Mouse (Mus musculus) ovary, postnatal 14 days (tissue): ENCODE results near the gene Gpt2.
A peak's percentile ranks its signal among the peaks of the same experiment; 100 is the strongest.

ENCODE experiments used
- DNase-seq: peaks from one replicate; pipeline ENCODE4 v3.0.0; 2022; ENCODE audit warnings: low spot score

Gpt2 gene

DNA sequence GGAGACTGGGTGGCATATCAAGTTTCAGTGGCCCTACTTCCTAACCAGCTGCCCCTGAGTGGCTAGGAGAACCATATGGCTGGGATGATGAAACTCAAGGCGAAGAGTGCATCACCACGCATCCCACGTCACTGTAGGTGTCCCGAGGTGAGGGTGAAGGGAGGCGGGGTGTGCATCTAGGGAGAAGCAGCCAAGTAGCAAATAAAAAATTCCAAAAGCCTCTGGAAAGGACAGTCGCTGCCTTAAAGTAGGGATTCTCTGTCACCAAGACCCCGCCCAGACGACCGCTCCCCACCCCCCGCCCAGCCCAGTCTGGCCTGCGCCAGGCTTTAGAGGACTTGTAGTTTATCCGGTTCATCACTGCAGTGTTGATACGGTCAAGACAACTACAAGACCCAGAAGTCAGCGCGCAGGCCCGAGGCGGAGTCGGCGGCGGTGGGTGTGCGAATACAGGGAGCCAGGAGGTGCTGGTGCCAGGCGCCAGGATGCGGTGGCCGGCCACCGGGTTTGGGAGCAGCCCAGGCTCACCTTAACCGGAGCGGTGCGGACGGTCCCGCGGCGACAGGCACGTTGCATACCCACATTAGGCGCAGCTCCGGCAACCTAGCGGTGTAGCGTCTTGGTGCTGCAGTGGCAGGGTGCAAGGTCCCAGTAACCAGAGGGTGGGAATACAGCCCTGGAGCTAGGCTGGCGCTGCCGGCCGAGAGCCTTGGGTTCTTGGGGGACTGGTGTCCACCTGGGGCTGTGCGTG is at the start of gene Gpt2:
Gene Gpt2 (plus strand): TSS at position 452 of the 751 bp plus-strand sequence.
- peak; percentile 82 for DNase-seq

DNA sequence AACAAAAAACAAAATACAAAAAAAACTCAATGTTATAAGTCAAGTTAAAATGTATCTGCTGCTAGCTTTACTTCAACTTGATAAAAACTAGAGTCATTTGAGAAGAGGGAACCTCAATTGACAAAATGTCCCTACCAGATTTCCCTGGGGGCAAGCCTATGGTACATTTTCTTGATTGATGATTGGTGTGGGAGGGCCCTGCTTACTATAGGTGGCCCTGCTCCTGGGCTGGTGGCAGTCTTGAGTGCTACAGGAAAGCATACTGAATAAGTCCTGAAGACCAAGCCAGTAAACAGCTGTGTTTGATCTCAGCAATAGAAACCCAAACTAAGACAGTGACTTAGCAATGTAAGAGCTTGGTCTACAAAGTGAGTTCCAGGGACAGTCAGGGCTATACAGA is 48.3 kb upstream of the Gpt2 start:
- DNase-seq, result no peak

DNA sequence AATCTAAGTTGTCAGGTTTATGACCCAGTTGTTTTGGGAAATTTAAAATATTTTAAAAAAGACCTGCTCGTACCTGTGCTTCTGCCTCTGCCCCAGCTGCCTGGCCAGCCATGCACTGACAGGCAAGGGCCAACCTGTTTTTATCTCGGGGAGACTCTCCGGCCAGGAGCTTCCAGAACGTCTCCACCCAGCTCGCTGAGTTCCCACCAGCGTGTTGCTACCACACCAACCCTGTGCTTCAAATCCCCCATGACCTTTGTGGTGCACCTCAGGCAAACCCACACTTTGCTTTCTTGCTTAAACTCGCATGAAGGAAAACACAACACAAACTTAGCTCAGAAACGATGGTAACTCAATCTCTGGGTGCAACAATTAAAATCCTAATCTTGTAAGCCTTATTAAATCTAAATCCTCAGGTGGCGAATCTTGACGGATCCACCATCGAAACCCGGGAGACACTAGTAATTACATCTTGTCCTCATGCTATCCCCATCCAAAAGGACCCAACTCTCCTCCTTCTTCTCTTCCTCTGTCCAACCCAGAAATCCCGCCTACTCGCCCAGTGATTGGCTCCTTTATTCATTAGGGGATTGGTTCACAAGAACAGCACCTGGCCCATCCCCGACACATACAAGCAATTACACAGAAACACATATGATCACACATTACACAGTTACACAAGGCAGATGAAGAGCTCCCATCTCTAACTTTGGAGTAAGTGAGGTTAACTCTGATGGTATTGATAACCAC is 46.3 kb upstream of the Gpt2 start:
- DNase-seq, result no peak

DNA sequence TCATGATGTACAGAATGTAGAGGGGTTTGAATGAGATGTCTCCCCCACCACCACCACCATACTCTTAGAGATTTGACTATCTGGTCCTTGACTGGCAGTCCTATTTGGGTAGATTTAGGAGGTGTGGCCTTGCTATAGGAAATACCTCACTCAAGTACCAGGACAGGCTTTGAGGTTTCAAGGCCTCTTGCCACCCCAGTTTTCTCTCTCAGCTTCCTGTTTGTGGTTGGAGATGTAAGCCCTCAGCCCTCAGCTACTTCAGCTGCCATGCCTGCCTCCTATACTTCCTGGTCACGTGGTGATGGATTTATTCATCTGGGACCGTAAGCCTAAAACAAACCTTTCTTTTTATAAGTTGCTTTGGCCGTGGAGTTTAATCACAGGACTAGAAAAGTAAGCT is 42.0 kb upstream of the Gpt2 start:
- no peak for DNase-seq

DNA sequence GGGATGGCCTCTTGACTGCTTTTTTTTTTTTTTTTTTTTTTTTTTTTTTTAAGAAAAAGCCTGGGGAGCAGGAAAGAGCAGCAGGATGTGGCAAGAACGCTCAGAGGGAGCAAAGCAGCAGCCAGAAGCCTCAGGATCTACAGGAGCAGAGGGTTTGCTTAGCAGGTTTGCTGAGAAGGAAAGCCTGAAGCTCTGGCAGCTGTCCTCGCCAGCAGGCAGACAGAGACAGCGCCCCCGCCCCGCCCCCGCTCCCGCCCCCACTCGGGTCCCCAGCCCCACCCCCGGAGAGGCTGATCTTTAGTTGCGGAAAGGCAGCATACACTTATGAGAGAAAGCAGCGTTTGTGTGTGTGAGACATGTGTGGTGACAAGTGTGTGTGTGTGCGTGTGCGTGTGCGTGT is 40.0 kb upstream of the Gpt2 start:
- no peak for DNase-seq

DNA sequence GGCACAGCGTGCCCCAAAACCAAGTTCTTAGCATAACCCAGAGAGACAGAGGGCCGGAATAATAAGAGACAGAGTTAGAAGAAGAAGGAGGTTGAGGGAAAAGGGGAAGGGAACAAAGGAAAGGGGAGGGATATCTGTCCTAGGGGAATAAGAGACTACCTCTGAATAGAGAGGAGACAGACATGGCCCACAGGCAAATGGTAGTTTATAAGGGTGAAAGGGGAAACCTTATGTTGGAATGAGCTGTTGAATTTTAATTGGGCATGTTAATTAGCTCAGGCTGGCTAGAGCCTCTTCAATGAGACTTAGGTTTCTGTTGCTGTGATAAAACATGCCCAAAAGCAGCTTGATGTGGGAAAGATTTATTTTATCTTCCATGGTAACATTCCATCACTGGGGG is 39.1 kb upstream of the Gpt2 start:
- DNase-seq, result no peak

DNA sequence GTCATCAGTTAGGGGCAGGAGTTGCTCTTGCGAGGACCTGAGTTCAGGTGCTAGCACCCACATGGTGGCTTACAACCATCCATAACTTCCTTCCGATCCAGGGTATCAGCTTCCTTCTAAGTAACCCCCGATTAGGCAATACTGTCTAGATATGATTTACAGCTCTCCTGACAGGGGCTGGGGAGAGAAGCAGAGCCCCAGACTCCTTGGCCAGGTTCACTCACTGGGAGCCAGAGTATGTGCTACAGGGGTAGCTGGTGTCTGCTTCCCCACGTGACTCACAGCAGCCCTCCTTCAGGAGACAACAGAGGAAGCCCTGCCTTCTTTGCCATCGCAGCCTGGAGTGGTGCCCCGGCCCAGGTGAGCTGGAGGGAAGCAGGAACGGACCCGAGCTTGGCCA is 37.6 kb upstream of the Gpt2 start:
- no peak for DNase-seq

DNA sequence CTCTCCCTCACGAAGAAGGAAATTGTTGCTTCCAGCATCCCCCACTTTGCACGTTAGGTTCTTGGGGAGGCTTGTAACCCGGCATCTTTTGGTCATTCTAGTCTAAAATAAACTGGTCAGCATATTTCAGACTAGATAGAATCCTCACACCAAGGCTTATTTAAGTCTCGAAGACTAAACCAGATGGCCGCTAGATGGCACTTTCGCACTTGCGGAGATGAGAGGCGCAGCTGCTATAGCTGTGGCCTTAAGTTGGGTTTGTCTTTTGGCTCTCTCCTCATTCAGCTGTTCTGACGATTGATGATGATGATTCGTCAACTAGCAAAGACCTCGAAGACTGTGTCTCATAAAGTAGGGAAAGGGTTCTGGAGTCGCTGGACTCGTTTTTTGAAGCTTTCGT is 35.8 kb upstream of the Gpt2 start:
- peak; percentile 51 for DNase-seq

DNA sequence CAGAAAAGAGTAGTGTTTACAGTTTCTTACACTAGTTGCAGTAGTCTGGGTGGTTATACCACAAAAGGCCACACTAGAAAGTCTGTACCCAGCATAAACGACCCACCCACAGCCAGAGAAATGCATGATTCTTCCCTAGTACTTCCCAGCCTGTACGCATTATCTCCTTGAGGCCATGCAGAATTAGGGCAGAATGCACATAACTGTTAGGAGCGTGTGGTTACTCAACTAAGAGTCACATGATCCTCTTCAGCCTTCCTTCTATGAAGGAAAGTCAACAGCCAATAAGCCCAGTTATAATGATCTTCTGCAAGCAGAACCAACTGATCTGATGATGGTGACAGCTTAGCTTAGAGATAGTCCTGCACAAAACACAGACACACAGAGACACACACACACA is 32.8 kb upstream of the Gpt2 start:
- DNase-seq, result no peak

DNA sequence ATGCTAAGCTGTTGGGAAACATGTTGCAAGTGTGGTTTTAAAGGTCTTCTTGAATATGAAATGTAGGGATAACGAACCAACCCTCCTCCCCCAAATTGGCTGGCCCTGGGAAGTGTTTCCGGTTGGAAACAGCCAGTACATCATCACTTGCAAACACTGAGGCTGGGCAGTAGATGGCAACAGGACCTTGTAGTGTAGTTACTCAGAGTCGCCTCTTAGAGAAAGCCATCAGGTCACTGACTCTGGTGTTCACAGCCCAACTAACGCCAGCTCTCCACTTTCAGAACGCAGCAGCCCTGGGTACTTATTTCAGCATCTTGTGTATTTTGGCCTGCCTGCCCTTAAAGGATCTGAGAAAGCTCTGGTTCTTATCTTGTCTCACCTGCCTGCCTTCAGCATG is 31.6 kb upstream of the Gpt2 start:
- DNase-seq, result no peak

DNA sequence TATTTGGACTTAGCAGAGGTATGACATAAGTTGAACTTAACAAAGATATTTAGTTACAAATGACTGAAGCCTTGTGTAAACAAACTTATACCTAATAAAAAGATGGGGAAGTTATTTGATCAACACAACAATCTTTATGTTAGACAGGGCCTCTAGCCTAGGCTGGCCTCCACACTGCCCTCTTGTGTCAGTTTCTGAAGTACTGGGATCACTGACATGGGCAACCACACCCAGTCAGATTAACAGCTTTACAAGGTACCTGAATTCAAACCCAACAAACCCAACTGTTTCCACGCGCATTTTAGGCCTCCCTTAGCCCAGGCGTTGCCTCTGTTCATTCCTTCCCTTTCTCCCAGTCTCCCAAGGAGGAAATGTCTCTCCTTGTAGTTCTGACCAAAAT is 31.0 kb upstream of the Gpt2 start:
- DNase-seq, result no peak

DNA sequence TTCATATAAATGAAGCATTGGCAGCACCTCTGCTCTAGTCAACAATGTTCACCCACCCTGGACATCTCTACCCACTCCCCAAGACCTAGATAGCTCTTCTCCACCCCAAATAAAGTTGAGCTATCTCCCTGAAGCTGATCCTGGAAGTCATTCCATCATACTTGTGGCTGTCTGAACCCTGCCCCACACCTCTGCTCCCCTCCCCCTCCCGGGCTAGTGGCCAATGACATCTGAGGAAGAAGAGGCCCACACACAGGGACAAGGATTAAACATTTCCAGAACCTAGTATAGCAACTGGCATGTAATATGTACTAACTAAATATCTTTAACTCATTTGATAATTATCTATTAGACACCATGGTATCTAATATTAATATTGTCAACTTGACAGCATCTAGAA is 29.9 kb upstream of the Gpt2 start:
- no peak for DNase-seq

DNA sequence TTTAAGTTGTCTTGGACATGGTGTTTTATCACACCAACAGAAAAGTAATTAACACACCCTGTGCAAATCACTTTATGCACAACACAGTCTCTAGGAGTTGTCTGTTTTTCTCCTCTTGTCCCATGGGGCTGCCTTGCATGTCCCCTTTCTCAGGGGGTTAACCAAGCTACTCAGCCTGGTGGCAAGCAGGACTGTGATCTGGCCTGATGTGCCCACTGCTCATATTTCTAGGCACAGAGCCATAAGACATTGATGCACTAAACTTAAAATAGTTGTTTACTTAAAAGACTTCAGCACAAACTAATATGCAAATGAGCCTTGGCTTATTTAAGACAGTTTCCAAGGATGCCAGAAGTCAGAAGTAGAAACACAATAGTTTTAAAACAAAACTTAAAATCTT is 28.1 kb upstream of the Gpt2 start:
- no peak for DNase-seq

DNA sequence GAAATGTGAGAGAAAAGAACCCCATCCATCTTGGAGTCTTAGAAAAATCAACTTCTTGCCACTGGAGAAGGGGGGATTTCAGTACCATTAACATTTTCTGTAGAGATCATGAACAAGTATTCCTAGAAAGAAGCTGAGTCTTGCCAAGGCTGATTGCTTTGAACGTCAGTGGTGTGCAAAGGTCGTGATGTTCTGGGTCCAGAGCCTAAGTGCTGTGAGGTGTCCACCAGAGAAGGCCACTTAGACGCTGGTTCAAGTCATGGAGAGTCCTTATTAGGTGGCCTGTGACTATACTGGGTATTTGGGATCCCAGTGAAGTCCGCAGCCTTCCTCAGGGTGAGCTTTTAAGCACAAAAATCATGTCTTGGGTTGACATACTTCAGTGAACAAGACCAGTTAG is 26.3 kb upstream of the Gpt2 start:
- no peak for DNase-seq

DNA sequence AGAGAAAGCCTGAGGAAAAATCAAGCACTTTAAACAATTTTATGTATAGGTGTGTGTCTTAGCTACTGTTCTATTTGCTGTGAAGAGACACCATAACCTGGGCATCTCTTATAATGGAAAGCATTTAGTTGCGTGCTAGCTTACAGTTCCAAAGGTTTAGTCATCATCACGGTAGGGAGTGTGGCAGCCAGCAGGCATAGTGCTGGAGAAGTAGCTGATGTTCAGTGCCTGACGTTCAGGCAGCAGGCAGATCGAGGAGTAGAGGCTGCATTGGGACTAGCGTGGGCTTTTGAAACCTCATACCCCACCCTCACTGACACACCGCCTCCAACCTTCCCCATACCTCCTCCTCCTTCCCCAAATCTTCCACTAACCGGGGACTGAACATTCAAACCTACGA is 21.6 kb upstream of the Gpt2 start:
- no peak for DNase-seq

DNA sequence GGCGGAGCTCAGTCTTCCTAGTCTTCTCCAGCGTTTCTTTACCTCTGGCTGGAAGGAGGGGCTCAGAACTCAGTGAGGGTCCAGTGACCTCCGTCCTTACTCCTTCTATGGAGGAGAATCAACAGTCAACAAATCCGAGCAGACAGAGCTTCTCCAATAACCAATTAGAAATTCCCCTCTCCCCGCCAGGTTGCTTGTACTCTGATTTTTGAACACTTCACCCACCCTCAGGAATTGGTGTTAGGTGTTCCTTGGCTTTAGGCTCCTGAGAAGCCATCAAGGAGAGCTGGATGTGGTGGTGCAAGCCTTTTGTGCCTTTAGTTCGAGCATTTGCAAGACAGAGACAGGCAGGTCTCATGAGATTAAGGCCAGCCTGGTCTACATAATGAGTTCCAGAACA is 19.6 kb upstream of the Gpt2 start:
- no peak for DNase-seq

DNA sequence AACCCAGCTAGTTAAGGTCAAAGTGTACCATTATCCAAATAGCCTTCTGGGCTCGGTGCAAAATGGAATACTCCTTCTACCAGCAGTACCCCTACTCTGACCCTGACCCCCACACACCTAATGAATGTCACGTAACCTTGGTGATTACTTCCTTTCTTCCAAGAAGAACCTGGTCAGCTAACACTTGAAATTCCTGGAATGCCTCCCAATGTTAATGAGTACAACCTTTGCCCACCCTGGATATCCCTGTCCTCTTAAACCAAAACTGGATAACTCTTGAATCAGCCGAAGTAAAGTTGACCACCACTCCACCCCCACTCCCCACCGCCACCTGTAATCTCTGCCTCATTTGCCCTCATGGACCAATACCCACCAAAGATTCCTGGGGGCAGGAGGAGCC is 19.1 kb upstream of the Gpt2 start:
- no peak for DNase-seq

DNA sequence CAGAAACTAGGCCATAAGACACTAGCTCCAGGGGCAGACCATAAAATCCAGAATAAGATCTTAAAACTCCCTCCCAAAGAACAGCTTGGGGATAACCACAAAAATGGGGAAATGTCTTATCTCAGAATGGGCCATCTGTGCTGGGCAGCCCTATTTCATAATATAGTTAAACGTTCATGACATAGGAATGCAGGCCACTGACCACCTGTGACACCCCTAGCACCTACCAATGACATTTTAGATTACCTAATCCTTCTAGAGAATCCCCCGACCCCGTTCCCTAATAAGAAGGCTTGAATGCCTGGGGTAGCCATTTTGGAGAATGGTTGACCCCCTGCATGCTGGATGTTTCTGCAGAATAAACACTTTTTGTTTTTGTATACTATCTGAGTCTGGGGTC is 17.5 kb upstream of the Gpt2 start:
- DNase-seq, result no peak

DNA sequence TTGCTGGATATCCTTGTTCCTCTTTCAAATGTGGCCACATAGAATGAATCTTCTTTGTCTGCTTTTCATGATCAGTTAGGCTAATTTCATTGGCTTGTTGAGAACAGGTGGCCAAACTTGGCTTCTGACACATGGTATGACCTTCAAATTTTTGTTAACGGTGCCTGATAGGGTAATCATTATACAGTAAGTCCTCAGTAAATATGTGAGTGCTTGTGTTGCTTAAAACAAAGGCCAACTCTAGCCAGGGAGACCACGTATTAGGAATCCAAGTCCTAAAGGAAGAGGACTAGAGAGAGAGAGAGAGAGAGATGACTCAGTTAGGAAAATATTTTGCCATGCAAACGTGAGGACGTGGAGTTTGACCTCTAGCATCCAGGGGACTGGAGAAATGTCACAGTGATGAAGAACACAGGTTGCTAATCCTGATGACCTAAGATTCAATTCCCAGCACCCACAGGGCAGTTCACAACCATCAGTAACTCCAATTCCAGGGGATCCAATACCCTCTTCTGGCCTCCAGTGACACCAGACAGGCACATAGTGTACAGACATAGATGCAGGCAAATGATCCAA is 15.3 kb upstream of the Gpt2 start:
- DNase-seq, result no peak

DNA sequence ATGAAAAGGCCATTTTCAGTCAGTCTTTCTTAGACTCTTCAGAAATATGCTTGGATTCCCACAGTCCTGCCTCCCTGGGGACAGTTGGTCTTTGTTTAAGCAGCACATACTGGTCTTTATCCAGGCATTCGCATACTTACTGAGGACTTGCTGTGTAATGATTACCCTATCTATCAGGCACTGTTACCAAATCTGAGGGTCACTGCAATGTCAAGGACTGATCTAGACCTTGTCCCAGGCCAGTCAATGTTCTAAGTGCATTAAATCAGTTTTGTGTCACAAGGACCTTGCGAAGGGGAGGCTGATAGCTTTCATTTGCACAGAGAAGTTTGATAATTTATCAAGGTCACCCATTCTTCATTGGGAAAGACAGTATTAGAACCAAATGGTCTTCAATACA is 14.0 kb upstream of the Gpt2 start:
- DNase-seq, result no peak

DNA sequence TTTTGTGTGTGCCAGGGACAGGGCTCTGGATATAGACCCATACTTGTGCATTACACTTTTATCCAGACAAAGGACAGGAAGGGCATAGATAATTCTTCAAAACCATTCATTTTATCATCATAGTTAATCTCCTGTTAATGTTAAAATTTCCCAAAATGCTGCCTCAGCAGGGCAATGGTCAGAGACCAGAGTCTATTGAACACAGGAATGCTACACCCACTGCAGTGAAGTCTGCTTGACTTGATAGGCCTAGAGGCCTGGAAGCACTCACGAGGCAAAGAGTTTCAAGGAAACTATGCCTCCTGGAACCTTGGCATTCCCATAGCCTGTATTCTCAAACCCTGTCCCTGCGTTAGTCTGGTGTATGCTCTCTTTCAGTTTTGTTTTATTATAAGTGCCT is 12.7 kb upstream of the Gpt2 start:
- DNase-seq, result no peak

DNA sequence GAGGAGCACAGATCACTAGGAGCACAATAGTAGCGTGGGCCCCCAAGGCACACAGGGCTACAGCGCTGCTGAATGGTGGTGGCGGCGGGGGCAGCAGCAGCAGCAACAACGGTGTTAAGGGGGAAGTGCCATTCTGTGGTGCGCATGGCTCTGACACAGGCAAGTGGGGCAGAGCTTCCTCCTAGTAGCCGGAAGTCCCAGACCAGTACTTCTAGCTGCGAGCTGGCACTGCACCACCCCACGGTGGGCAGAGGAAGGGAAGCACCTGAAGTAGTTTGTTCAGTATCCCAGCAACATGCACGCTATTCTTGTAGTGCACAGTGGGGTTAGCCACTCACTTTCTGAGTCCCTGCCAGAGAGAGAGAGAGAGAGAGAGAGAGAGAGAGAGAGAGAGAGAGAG is 10.5 kb upstream of the Gpt2 start:
- no peak for DNase-seq

DNA sequence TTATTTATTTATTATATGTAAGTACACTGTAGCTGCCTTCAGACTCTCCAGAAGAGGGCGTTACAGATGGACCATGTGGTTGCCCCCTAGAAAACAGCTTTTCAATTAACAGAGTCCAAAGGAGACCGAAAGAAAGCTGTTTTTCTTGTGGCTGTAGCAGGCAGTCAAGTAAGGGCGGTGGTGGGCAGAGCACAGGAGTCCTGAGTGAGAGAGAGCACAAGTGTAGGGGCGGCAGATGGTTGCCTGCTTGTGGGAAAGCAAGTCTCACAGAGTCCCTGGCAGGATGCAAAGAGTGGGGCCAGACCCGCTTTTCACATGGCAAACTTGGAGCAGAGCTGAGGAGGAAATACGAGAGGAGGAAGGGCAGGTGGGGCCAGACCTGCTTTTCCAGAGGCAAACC is 9.9 kb upstream of the Gpt2 start:
- DNase-seq, result no peak
